Mouse (Mus musculus) intestine, embryonic 16.5 days (tissue): ENCODE results near the gene Sae1. TPM values are rescaled to one million over a fixed set of nuclear protein-coding genes. Genes with fewer than 3 reads are reported as not detected.

Source experiments
- ATAC-seq: fragments of 200-750 bp; cut with Nextera tagmentation; 2 replicates; pipeline ENCODE4 v1.8.0; 2017; ENCODE audit warnings: moderate TSS enrichment, moderate library complexity
- H3K27ac ChIP-seq: fragments of 300-500 bp; sonication (generic); 2 replicates; pipeline ENCODE4 v1.5.1; 2014; ENCODE audit warnings: mild to moderate bottlenecking, low read length
- H3K27me3 ChIP-seq: fragments of 300-500 bp; sonication (generic); replicated peaks from 2 replicates; pipeline ENCODE4 v1.6.1; 2014; ENCODE audit warnings: low read length, control low read depth, mixed read lengths; ENCODE audit not compliant: control insufficient read depth, insufficient read depth
- H3K36me3 ChIP-seq: fragments of 300-500 bp; sonication (generic); 2 replicates; pipeline ENCODE4 v1.6.1; 2014; ENCODE audit warnings: low read length, control low read depth; ENCODE audit not compliant: control insufficient read depth, insufficient read depth
- H3K4me1 ChIP-seq: fragments of 300-500 bp; sonication (generic); 2 replicates; pipeline ENCODE4 v1.6.1; 2014; ENCODE audit warnings: low read length, control low read depth, mixed read lengths; ENCODE audit not compliant: control insufficient read depth, insufficient read depth
- H3K4me2 ChIP-seq: fragments of 300-500 bp; sonication (generic); 2 replicates; pipeline ENCODE4 v1.6.1; 2014; ENCODE audit warnings: low read depth, low read length, control low read depth
- H3K4me3 ChIP-seq: fragments of 300-500 bp; sonication (generic); 2 replicates; pipeline ENCODE4 v1.5.1; 2014; ENCODE audit warnings: mild to moderate bottlenecking, low read length
- H3K9ac ChIP-seq: fragments of 300-500 bp; sonication (generic); 2 replicates; pipeline ENCODE4 v1.6.1; 2014; ENCODE audit warnings: low read depth, low read length
- H3K9me3 ChIP-seq: fragments of 300-500 bp; sonication (generic); 2 replicates; pipeline ENCODE4 v1.6.1; 2016; ENCODE audit warnings: low read length, control low read depth; ENCODE audit not compliant: control insufficient read depth
- WGBS: fragments of 180-500 bp; shearing (Covaris S2); extraction: QIAGEN DNeasy Blood & Tissue Kit; methylation state at CpG from one replicate; pipeline ENCODE4 v1.1.7; 2014; 5-methylcytosine and 5-hydroxymethylcytosine counted together
- polyA plus RNA-seq: library from polyadenylated mRNA; unstranded; fragments of >200 nt; fragmentation: Nextera tagmentation; extraction: Ambion mirVana; gene quantifications from 2 replicates; pipeline ENCODE4 v1.2.1, GENCODE M21; 2015

Sae1 gene
- polyA plus RNA-seq, 1 experiment from 2014 or later: 263 TPM

DNA sequence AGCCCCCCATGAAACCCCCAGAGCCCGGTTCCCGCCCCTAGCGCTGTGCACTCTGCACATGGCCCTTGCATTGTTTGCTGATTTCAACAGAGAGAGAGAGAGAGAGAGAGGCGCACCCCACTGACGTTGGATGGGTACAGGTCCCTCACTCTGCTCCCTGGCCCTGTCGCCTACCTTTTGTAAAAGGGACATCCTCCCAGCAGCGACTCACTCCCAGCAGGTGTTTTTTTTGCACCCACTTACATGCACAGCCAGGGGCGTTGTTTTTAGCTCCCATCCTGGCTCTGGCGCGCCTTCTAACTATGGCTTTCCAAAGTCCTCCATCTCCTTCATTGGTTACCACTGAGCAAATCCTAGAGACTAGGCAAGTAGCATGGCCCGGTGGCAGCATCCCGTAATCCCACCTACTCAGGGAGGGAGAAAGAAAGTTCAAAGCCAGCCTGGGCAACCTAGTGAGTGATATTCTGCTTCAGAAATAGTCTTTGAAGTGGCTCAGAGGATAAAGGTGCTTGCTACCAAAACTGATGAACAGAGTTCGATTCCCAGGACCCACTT lies 73.3 kb downstream of the Sae1 start:
- peak overlapping the region; percentile 98 for H3K4me2 ChIP-seq
- H3K9me3 ChIP-seq: no peaks in the 10 kb centered on the region
- peak overlapping the region; percentile 97 for H3K27ac ChIP-seq
- peaks cover 37% of the 10 kb centered on the region for H3K4me1 ChIP-seq
- H3K4me3 ChIP-seq: peak overlapping the region; percentile 82
- peak overlapping the region; percentile 98 for H3K9ac ChIP-seq
- 16% methylated on average over 13 of the region's 13 CpGs for WGBS
- H3K36me3 ChIP-seq: no peaks in the 10 kb centered on the region
- H3K27me3 ChIP-seq: no peaks in the 10 kb centered on the region
- ATAC-seq: no peak; the same call in 1 of the 2 replicates

DNA sequence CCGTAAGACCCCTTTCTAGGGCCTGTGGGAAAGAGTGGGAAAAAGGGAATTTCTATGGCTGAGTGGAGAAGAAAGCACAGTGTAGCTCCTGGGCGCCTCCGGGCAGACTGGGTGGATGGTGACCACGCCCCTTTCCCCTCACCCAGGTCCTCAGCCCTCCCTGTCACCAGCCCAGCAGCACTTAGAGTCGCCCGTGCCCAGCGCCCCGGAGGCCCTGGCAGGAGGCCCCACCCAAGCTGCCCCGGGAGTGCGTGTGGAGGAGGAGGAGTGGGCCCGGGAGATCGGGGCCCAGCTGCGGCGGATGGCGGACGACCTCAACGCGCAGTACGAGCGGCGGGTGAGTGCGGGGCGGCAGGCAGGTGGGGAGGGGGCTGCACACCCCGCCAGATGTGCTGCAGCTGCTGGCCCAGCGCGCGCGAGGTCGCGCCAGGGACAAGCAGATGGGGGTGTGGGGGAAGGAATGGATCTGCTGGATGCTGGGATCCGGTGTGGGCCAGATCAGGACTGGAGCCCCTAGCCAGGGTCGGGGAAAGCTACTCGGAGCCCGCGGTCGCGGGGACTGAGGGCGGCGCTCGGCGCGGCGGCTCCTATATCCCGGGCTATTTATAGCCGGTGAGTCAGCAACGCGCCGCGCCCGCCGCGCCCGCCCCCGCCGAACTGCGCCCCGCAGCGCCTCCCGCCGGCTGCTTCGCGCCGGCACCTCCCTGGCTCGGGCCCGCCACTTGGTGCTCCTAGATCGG lies 74.0 kb downstream of the Sae1 start:
- H3K9me3 ChIP-seq: no peaks in the 10 kb centered on the region
- peak overlapping the region; percentile 98 for H3K9ac ChIP-seq
- no peaks in the 10 kb centered on the region for H3K27me3 ChIP-seq
- H3K36me3 ChIP-seq: no peaks in the 10 kb centered on the region
- H3K27ac ChIP-seq: peak overlapping the region; percentile 97
- WGBS: 1% methylated on average over 66 of the region's 66 CpGs
- peaks cover 42% of the 10 kb centered on the region for H3K4me1 ChIP-seq
- ATAC-seq: peak; percentile 67
- H3K4me2 ChIP-seq: peak overlapping the region; percentile 98
- peak overlapping the region; percentile 82 for H3K4me3 ChIP-seq

DNA sequence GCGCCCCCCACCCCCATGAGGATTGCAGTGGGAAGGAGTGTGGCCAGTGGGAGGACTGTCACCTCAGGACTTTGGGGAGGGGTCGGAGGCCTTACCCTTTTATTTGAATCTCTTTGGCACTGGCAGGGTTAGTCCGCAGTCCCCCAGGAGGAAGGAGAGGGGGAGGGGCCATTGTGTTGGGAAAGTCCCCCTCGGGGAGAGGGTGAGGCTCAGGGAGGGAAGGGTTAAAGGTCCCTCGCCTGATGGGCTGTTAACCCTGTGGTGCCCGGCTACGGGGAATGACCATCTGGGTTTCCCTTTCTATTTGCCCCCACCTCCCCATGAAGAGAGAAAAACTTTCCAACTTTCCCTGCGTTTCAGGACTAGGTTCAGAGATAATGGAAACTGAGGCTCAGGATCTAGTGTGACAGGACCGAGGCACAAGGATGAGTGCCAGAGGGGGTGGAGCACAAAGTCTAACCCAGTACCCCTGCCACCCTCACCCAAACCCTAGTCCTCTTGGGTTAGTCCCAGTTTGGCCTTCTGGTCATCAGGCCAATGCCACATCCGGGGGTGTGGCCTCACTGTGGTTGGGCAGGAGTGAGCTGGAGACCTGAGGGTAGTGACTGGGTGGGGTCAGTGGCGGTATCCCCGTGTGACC lies 74.8 kb downstream of the Sae1 start:
- Histone ChIP-seq H3K4me3 (peak overlapping the region; percentile 82), H3K27ac (peak overlapping the region; percentile 97), H3K9ac (peak overlapping the region; percentile 98), H3K27me3 (no peaks in the 10 kb centered on the region), H3K4me1 (peaks cover 46% of the 10 kb centered on the region), H3K9me3 (no peaks in the 10 kb centered on the region), H3K4me2 (peak overlapping the region; percentile 98), H3K36me3 (no peaks in the 10 kb centered on the region)
- peak; percentile 40 for ATAC-seq
- under 1% methylated on average over 11 of the region's 12 CpGs for WGBS

DNA sequence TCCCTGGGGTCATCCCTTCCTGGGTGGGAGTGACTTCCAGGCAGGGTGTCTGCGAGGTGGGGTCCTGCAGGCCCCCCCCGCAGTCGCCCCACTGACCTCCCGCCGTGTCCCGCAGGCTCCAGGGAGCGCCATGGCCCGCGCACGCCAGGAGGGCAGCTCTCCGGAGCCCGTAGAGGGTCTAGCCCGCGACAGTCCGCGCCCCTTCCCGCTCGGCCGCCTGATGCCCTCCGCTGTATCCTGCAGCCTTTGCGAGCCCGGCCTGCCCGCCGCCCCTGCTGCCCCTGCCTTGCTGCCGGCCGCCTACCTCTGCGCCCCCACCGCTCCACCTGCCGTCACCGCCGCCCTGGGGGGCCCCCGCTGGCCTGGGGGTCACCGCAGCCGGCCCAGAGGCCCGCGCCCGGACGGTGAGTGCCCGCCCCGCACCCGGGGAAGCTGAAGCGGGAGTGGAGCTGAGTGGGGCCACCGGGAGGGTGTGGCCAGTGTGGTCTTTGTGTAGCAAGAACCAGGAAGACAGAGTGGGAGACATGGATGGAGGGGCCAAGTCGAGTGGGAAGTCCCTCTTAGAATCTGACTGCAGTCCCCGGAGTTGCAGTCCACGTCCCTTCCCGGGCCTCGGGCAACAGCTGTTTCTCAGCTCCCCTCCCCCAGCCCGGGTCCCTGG lies 75.5 kb downstream of the Sae1 start:
- Histone ChIP-seq H3K4me1 (peaks cover 46% of the 10 kb centered on the region), H3K4me3 (peak overlapping the region; percentile 82), H3K4me2 (peak overlapping the region; percentile 98), H3K9me3 (no peaks in the 10 kb centered on the region), H3K27me3 (no peaks in the 10 kb centered on the region), H3K36me3 (no peaks in the 10 kb centered on the region), H3K27ac (peak overlapping the region; percentile 97), H3K9ac (peak overlapping the region; percentile 98)
- under 1% methylated on average over 47 of the region's 49 CpGs for WGBS
- peak; percentile 14 for ATAC-seq

DNA sequence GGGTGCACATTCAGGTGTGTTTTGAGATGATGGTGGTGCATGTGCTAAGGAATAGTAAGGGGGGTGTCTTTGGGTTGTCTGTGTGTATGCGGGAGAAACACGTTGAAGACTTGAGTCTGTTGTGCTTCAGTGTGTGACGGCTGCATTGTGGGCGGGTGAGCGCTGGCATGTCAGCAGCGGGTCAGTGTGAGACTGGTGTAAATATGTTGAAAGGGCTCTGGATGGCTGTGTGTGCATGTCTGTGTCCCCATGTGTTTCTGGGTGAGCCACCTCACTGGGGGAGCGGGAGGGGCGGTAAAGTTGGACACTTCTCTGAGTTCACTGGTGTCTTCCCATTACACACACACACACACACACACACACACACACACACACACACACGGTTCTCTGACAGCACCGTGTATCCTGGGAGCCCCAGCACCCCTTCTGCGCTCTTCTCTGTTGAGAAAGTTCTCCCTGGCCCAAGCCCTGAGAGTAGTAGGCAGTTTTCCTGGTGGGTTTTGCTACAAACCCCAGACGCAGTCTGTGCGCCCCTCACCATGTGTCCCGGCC lies 76.1 kb downstream of the Sae1 start:
- H3K9me3 ChIP-seq: no peaks in the 10 kb centered on the region
- H3K4me3 ChIP-seq: peak overlapping the region; percentile 82
- H3K4me2 ChIP-seq: peak overlapping the region; percentile 98
- H3K9ac ChIP-seq: peak overlapping the region; percentile 98
- no peaks in the 10 kb centered on the region for H3K36me3 ChIP-seq
- peaks cover 46% of the 10 kb centered on the region for H3K4me1 ChIP-seq
- peak overlapping the region; percentile 97 for H3K27ac ChIP-seq
- no peaks in the 10 kb centered on the region for H3K27me3 ChIP-seq
- WGBS: 3% methylated on average over 14 of the region's 14 CpGs
- no peak for ATAC-seq

DNA sequence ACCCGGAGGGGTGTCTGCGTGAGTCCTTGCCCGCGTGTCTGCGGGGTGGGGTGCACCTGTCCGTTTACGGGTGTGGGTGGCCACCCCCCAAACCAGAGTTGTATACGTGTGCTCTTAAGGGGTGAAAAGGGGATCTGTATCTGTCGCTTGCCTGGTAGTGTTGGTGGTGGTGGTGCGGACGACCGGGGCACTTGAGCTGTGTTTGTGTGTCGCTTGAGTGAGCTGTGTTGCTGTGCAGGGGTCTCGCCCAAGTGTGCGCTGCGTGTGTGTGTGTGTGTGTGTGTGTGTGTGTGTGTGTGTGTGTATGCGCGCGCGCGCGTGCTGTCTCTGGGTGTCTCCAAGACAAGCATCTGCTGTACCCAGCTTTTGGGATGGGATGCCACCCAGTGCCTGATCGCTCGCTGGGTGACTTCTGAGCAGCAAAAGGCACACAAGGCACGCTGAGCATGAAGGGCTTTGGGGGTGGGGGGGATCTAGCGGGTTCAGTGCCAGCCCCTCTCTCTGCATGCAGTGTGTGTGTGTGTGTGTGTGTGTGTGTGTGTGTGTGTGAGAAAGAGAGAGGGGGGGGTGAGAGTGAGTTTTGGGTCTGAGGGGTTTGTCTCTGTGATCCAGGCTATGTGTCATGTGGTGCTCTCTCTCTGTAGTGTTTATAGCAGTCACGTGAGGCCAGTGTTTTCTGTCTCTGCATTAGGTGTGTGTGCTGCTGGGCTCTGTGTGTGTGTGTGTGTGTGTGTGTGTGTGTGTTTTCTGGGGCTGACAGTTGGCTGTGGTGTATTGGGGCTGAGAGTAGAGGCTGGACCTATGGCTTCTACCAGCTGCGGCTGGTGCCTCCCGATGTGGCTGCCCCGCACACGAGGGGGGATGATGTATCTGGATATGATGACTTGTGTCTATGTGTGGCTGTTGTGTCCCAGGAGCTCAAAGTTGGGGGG lies 76.8 kb downstream of the Sae1 start:
- Histone ChIP-seq H3K4me2 (peak overlapping the region; percentile 98), H3K9me3 (no peaks in the 10 kb centered on the region), H3K9ac (peak overlapping the region; percentile 98), H3K4me1 (peaks cover 46% of the 10 kb centered on the region), H3K27me3 (no peaks in the 10 kb centered on the region), H3K4me3 (peak overlapping the region; percentile 82), H3K36me3 (no peaks in the 10 kb centered on the region), H3K27ac (peak overlapping the region; percentile 97)
- under 1% methylated on average over 31 of the region's 31 CpGs for WGBS
- peak; percentile 8; the same call in 1 of the 2 replicates for ATAC-seq

DNA sequence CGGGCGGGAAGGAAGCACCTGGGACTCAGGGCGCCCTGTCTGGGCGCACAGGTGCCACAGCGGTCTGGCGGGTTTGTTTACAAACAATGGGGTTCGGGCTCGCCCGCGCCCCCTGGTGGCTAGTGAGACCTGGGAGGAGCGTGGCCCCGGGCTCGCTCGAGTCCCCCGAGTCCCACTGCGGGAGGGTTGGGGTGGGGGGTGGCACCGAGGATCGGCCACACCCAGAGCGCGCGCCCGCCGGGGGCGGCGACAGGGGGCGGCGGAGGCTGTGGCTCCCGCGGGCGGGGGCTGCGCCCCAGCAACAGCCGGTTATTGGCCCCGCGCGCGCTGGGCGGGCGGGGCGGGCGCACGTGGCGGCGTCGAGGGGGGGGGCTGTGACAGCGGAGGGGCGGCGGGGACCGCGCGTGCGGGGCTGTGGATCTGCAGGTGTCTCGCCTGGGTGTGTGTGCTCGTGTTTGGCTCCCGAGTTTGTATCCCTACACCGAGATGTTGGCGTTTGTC lies 77.5 kb downstream of the Sae1 start:
- Histone ChIP-seq H3K27ac (peak overlapping the region; percentile 77), H3K9me3 (no peaks in the 10 kb centered on the region), H3K4me3 (peak overlapping the region; percentile 82), H3K27me3 (no peaks in the 10 kb centered on the region), H3K9ac (peak overlapping the region; percentile 98), H3K4me1 (peaks cover 42% of the 10 kb centered on the region), H3K4me2 (peak overlapping the region; percentile 98), H3K36me3 (no peaks in the 10 kb centered on the region)
- WGBS: under 1% methylated on average over 43 of the region's 56 CpGs
- peak; percentile 19 for ATAC-seq

DNA sequence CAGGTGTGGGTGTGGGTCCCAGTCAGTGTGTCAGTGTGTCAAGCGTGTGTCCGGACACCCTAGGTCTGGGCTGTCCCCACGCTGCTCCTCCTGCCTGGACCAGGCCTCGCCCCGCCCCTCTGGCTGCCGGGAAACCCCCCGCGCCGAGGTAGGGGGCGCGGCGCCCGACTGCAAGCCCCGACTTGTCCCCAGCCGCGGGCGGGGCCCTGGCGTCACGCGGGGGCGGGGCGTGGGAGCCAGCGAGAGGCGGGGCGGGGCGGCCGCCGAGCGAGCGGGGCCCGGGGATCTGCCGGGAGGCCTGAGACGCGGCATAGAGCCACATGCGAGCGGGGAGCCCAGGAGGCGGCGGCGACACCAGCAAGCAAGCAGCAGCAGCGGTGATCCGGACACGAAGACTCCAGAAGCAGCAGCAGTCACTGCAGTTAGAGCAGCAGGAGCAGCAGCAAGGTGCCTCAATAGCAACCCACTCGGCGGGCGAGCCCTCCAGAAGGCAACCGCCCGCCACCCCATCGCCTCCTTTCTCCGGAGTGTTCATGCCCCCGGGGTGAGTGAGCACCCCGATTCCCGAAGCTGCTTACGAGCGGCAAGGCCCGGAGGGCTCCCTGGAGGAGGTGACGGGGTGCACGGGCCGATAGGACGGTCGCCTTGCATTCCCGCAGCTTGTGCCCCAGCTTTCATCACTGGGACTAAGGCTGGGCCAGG lies 78.1 kb downstream of the Sae1 start:
- Histone ChIP-seq H3K4me3 (peak overlapping the region; percentile 82), H3K27me3 (no peaks in the 10 kb centered on the region), H3K9ac (peak overlapping the region; percentile 98), H3K4me2 (peak overlapping the region; percentile 98), H3K4me1 (peaks cover 42% of the 10 kb centered on the region), H3K27ac (peak overlapping the region; percentile 77), H3K36me3 (no peaks in the 10 kb centered on the region), H3K9me3 (no peaks in the 10 kb centered on the region)
- peak; percentile 30 for ATAC-seq
- under 1% methylated on average over 61 of the region's 61 CpGs for WGBS
